Mouse (Mus musculus) spleen, embryonic (tissue): ENCODE measurements at regions not wholly inside any gene's neighbourhood (a gene's known extent, or its start where the extent isn't known, plus 50 kb on each side); places are given as distances from the start of the nearest gene placed in this dataset.

ENCODE experiments used
- CTCF ChIA-PET: fragments of 350-600 bp; sonication (Branson Sonifier 250); formaldehyde crosslinking; loops from one replicate; lab custom pipeline; 2022; lab: Charles Lee

DNA sequence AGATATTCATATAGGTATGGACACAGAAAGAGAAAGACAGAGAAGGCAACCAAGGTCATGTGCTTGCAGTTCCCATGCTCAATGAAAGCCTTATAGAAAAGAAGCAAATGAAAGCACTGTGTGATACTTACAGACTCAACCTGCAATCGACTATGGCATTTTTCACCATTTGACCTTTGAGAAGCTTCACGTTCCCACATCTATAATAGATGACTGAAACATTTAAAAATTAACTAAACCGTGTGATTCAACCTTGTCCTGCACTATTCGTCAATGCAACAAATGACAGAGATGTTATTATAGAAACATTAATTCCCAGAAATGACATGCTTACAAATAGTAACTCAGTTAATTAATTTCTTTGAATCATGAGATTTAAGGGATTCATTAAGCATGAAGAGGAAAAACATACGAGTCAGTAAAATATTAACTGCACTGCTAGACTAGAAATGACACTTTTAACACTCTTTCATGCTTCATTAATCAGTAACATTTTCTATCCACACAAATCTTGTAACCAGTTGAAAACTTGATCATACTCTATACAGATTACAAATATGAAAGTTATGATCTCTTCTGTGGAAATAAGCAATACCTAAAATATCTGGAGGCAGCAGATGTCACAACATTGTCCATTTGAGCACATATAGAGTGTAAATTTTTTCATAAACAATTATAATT is 545.2 kb upstream of the N6amt1 start:
- CTCF ChIA-PET = no interaction called here

DNA sequence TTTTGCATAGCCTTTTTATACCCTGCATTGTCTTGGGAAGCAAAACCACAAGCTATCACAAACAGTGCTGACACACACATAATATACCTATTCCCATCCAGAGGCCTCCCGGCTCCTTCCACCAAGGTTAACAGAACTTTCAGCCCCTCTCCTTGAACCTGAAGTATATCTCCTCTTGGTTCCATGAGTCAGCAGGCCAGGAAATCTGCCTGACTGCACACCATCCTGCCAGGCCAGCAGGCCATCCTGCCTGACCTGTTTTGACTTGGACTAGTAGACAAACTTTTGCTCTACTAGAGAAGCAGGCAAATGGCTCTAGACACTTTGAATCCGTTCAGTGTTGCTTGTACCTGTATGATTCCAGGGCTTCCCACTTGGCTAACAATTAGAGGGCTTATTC is 547.6 kb upstream of the N6amt1 start:
- CTCF ChIA-PET = no interaction called here

DNA sequence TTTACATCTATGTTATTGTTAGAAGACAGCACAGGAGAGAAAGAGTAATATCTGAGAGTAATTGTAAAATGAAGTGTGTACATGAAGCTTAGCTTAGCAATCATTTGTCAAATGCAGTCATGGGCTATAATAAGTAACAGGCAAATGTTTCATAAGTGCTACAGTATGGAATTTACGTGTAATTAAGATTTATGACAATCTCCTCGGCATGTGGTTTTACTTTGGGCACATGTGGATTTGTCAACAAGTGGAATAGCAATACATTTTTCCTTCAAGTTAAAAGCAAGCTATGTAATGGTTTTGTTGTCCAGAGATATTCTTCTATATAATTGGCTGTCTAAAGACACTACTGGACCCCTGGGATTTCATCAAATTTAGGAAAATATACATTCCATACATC is 577.9 kb upstream of the N6amt1 start:
- CTCF ChIA-PET = no interaction called here

DNA sequence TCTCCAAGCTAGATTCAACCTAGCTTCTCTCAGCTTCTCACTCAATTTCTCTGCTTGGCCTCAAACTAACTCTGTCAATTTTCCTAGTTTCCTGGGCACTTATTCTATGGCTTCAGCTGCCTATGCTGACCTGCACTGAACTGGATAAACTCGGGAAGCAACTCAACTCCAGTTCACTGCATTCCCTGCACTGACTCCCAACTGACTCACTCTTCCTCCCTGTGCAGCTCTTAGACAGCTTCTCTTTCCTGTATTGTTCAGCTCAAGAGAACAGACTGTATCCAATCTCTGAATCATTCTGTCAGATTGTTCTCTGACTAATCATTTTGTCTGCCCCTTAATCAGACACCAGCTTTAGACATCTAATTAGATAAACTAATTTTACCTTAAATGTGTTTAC is 581.4 kb upstream of the N6amt1 start:
- CTCF ChIA-PET = no interaction called here

DNA sequence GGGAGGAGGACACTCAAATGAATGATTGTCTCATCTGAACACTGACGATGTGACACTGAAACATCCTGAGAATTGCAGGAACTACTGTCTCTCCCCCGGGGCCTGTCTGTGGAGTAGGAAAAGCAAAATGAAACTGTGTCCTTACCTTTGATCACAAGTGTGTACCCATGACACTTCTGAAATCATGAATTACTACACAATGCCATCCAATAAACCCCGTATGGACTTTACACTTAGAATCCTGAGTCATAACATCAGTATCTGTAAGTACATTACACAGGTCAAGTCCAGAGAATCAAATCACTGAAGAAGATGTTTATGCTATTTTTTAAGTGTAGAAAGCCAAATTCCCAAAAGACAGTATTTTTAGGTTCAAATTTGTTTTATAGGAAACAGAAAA is 585.1 kb upstream of the N6amt1 start:
- CTCF ChIA-PET = no interaction called here

DNA sequence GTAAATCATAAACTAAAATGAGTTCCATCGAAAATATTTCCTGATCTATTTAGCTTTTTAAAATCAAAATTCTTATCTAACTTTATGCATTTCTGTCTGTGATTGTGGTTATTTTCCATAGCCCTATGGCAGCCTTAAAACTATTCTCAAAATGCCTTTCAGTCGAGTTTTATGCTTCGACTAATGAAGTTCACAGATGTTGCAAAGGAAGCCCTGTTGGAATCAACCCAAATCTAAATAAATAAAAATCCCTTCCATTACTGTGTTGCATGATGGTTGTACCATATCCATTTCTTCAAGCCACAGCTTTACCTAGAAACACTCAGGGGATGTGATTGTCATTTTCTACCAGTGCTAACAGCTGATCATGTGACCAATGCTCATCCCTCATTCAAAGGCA is 585.6 kb upstream of the N6amt1 start:
- CTCF ChIA-PET = no interaction called here

DNA sequence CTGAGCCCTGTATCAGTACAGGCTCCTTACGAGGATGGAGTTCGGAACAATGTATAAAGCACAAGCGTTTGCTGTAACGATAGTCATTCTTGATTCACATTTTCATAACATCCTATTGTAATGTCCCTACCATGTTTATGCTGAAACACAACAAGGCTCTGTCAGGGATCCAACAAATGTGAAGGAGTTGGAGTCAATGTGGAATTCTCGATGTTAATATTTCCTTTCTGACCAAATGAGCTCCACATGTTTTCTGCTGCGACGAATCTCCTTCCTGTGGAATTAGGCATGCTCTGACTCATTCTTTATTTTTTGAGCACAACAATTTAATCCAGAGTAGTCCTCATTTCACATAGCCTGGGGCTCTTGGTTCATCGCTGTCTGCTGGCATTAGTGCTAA is 588.0 kb upstream of the N6amt1 start:
- CTCF ChIA-PET = no interaction called here

DNA sequence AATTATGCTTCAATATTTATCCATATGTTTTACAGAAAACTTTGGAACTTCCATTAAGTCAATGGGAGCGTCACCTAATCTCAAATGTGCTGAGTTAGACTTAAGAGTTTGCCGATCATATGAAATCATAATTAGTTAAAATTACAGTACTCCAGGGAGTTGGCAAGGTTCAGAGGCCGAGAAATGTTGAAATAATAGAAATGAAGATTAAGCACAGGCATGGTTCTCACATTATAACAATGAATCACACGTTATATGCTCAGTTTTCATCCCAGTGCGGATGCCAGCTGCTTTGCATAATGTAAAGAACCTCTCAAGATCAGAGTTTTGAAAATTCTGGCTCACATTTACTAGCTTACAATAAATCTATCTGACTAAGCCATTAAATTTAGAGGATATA is 612.7 kb upstream of the N6amt1 start:
- CTCF ChIA-PET = no interaction called here

DNA sequence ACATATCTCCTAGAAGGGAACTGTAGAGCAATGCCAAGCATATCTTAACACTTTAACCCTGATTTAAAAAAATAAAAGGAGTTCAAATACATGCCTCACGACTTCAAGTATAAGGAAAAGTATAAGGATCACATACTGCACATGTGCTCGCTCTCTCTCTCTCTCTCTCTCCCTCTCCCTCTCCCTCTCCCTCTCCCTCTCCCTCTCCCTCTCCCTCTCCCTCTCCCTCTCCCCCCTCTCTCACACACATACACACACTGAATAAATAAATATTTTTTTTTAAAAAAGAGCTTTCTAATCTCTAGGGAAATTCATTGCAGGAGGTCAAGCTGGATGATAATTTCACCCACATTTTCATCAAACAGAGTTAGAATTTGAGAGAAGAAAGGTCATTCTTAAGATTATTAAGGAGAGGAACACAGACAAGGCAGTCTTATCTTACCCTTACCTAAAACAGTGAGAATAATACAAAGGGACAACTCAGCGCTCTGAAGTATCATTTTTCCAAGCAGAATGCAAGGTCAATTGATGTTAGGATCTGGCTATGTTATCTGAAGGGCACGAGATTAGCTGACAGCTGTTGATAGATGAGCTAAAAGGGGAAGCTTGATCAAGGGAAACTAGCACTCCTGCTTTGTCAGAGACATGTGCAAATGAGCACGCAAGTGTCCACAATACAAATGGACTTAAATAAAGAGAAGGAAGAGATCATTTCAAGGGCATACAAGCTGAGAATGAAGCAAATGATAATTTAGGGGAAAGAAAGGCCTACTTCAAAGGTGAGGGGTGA is 634.8 kb upstream of the N6amt1 start:
- CTCF ChIA-PET = no interaction called here

DNA sequence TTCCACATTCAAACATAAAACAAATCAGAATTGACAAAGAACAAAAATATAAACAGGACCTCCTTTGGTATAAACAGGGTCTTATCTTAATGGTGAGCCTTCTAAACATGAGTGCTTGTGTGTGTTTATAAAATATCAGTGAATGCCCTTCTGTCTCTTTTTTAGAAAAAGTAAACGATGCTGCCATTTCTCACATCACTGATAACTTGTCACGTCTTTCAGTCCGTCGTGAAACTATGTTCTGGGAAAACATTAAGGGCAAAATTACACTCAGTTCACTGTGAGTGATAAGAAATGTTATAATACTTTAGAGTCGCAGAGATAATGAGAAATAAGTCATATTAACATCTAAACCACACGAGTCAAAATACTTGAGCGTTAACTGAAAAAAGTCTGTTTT is 635.6 kb upstream of the N6amt1 start:
- CTCF ChIA-PET = no interaction called here

DNA sequence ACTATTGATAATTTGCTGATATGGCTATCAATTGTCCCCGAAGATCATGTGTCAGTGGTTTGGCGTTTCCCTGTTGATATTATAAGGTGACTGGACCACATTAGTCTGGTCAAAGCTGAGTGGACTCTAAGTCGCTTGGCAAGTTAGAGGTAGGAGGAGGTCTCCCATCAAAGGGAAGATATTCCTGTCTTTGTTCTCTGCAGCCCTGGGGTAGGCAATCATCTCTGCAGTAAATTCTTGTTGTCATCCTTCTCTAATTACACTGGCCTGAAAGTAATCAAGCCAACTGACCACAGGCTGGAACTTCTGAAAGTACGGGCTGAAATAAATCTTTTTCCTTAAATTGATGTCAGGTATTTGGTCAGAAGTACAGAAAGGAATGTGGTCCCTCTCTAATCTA is 652.3 kb upstream of the N6amt1 start:
- CTCF ChIA-PET = no interaction called here

DNA sequence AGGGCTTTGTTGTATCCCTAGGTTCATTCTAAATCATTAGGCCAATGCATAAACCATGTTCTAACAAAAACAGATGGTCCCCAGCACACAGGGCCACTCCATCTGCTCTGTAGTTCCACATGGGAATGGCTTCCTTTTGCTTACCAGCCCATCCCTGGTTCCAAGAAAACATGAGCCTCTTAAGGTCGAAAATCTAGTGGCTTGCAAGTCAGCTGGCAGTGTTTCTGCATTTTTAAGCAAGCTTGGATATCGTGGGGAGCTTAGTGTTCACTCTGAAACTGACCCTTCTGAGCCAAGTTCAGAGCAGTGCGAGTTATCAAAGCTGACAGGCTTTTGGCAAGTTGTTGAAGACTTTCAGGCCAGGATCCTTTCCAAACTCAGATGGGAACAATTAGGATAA is 659.5 kb upstream of the N6amt1 start:
- CTCF ChIA-PET = no interaction called here

DNA sequence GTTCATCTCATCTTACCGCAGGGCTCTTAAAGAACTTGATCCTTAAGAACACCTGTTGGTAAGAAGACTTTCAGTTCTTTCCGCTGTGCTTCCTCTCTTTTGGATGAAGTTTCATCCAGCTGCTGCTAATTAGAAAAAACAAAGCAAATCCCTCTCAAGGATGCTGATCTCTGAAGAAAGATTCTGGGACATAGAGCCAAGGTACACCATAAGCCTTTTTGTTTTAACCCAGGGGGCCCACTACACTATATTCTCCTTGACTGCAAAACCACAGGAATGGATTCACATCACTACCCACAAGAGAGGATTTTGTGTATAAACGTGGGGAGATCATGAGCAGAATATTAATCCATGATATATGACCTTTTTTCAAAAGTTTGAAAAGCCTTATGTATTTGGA is 694.8 kb upstream of the N6amt1 start:
- CTCF ChIA-PET = no interaction called here

DNA sequence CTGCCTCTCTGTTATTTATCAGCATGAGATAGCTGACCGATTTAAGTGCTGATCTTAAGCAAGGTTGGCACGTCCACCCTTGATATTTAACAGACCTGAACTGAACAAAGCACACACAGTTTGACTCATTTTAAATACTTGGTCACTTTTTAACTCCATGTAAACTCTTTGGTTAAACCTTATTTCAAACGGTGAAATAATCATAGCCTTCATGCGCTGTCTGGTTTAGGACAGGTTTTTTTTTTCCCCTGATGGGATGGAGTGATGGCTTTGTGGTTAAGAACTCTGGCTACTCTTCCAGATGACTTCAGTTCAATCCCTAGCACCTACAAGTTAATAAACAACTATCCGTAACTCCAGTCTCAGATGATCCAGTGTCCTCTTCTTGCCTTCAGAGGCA is 706.7 kb upstream of the N6amt1 start:
- CTCF ChIA-PET = no interaction called here

DNA sequence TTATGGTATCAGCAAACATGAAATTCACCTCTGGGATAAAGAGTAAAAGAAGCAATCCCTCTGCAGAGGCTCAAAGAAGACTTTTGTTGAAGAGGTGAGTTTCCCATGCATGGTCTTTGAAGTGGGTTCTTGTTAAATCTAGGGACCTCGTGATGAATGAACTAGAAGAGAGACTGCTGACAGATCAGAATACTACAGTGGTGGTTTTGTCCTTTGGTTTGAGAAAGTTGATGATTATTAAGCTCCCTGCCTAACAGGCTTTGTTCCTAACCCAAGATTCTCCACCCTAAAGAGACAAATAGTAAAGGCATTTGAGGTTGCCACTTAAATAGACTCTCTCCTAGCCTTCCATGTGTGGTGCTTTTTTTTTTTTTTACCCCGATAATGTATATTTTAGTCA is 707.2 kb upstream of the N6amt1 start:
- CTCF ChIA-PET = no interaction called here

DNA sequence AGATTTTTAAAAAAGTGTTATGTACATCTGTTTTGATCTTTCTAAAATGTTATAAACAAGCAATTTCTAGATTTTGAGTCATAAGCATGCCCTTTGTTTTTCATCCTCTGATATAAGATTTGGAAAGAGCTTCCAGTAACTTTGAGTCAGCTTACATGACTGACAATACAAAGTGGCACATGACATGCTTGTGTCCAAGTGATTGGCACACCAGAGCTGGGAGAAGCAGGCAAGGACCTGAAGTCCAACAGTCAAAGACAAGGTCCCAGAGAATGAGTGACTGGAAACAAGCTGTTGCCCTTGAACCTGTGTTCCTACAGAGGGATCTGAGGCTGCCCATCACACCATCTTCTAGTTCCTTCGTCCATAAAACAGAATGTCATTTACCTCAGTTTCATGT is 708.5 kb upstream of the N6amt1 start:
- CTCF ChIA-PET = no interaction called here

DNA sequence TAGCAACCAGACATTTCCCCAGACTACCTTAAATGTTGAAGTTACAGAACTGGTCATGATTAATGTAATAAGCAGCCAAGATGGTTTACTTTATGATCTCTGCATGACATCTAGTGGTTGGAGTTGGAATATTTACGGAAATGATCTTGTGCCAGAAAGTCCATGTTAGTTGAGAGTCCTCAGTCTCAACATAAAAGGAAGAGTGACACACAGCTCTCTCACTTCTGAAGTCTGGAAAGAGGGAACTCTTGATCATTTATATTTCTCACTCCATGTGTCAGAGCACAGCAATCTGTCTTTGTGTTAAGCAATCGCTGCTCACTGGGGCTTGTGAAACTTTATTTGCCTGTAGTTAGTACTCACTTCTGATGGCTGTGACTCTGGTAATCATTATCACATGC is 709.1 kb upstream of the N6amt1 start:
- CTCF ChIA-PET = no interaction called here

DNA sequence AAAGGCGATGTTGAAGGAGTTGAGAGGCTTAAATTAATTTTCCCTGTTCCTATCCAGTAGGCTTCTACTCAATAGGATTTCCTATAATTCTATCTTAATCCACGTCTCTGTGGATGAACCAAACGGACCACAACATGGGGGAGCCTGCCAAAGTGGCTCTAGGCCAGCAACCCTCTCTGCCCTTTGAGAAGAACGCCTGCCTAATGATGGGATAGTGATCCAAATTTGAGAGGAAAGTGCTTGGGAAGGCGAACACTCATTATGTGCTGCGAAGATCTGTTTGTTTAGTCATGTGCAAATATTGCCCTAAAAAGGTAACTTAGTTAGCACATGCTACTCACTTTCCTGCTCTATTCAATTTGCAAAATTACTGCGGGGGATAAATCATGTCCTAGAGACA is 702.5 kb upstream of the Adamts5 start:
- CTCF ChIA-PET = no interaction called here

DNA sequence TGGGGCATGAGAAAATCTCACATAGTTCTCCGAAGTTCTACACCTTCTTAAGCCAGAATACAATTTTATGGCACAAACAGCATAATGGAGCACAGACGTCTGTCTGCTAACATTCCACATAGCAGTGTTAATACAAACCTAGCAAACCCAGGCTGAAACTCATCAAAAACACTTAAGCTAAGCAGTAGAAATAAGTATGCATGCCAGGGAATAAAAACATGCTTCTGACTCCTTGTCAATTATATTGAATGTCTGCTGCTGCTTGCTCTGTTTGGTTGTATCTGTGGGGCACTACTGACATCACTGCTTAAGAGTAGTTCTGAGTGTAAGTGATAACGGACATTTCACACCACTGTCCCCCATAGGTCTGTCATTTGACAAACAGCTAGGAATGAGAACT is 693.4 kb upstream of the Adamts5 start:
- CTCF ChIA-PET = no interaction called here

DNA sequence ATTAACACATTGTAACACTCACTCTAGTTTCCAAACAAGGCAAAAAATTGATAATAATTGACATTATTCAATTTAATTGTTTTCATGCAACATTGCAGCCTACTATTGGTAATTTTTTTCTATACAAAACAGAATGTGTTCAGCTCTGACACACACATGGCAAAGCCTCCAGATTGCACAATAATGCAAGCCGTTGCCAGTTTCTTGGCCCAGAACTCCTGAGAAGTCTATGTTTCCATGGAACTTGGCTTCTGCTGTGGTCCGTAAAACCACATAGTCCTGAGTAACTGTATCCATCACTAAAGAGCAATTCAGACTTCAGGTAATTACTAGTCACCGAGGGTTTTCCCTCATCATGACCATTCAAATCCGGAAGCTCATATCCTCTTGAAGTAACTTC is 684.4 kb upstream of the Adamts5 start:
- CTCF ChIA-PET = no interaction called here

DNA sequence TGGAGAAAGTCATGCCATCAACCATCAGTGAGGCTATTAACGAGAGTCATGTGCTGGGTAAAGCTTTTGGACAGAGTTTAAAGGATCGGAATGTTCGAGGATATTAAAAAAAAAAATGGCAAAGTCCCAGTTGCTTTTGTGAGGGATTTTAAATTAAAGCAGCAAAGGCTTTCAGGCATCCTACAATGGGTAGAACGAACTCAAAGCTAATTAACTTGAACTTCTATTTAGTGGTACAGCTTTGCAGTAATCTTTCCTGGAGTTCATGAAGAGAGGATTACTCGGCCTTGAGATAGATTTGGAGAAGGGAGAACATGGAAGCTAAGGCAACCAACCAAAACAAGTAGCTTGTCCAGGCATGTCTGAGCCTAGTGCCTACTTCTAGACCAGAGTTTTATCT is 676.7 kb upstream of the Adamts5 start:
- CTCF ChIA-PET = interaction anchor here (0.6 kb wide), 1 partner anchor 18 kb away, joined by 3 read pairs; no protein-coding TSS in a partner anchor

DNA sequence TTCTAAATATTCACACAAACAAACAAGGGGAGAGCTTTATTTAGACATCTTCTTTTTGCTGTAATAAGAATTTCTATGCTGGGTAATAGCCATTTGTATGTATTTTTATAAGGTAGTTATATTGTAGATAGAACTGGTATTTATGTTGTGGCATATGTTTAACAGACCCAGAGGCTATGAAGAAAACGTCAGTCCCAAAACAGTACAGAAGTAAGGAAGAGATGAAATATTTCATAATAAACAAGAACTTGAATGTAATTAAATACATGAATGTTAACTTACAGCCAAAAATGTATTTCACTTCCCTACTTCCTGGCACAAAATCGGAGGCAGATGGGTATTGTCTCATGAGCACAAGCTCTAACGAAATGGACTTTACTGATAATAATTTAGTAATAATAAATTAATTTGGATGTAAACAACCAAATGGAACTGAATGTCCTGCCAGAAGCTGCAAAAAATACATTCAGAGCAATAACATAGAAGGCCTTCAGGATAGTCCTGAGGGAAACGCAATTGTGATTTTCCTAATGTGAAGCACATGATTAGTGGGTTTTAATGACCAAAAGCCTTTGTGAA is 645.9 kb upstream of the Adamts5 start:
- CTCF ChIA-PET = no interaction called here

DNA sequence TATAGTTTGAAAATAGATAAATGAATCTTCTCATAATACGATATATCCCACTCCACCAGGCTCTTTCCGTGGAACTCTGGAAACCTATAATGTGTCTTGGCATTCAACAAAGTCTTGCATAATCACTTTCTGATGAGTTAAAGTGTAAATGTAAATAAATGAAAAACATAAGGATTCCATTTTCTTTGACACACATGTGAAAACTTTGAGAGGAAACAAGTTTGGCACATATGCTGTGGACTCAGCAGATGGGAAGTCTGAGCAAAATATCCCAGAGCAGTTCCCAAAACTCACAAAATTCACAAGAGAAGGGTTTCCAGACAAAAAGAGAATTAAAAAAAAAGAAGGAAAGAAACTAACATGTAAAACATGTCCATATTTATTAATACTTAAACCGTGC is 645.3 kb upstream of the Adamts5 start:
- CTCF ChIA-PET = no interaction called here
